Mouse (Mus musculus) bone marrow macrophage, adult 2 months (primary cell): Measurements from ENCODE around the gene Rfc4.
"Not testable (repeated sequence)": the region's sequence is repeated elsewhere in the genome, so short reads cannot be mapped to it uniquely, and the experiment has no call there.

Source experiments
- CTCF ChIP-seq: IDR thresholded peaks from 2 replicates; pipeline ENCODE4 v1.5.1; 2012; ENCODE audit warnings: low read depth, mild to moderate bottlenecking, low read length, moderate library complexity
- POLR2A ChIP-seq: IDR thresholded peaks from 2 replicates; pipeline ENCODE4 v1.6.1; 2012; ENCODE audit warnings: mild to moderate bottlenecking, low read depth, low read length, borderline replicate concordance

DNA sequence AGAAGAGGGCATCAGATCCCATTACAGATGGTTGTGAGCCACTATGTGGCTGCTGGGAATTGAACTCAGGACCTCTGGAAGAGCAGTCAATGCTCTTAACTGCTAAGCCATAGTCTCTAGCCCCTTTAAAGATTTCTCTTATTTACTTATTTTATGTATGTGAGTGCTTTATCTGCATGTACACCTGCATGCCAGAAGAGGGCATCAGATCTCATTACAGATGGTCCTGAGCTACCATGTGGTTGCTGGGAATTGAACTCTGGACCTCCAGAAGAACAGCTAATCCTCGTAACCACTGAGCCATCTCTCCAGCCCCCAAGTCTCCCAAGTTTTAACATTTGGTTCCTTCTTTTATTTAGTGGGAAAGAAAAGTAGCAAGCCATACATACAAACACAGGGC, 39.0 kb downstream of the Rfc4 start:
- TF ChIP-seq POLR2A, CTCF: not testable (repeated sequence)
